Mouse (Mus musculus): ENCODE data around the gene Rhof.

DNA sequence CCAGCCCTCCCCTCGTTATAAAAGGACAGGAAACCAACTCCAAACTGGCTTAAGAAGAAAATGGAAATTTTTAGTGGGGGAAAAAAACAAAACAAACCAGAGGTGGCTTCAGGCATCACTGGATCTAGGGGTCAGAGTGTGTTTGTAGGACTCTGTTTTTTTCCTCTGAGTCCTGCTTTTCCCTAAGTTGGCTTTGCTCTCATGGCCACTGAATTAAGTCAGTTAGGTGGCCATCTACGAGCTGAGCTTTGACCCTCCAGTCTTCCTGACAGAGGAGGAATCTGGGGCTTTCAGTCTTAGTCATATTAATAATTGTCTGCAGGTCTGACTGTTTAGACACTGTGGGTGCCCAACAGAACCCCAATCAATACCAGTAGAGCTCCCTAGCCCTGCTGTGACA, 34.0 kb downstream of the Rhof start:
- TF ChIP-seq CTCF (conservative IDR thresholded peaks at IDR 0.05; ENCODE audit: insufficient read depth, insufficient read length, low read depth, low read length), result no peak
- no peak for TF ChIP-seq POLR2A (IDR thresholded peaks at IDR 0.05; ENCODE audit: low read depth, low read length)

All from kidney, adult 2 months (tissue).